Mouse (Mus musculus) heart, embryonic 14.5 days (tissue): Measurements from ENCODE around the gene Fam155a. TPM values are rescaled to one million over a fixed set of nuclear protein-coding genes. Genes with fewer than 3 reads are reported as not detected.

Source experiments
- ATAC-seq: fragments of 200-750 bp; cut with Nextera tagmentation; 2 replicates; pipeline ENCODE4 v1.8.0; 2017; ENCODE audit warnings: low read depth, moderate TSS enrichment; ENCODE audit not compliant: insufficient number of reproducible peaks, insufficient read depth, low FRiP score
- H3K27ac ChIP-seq, 2 experiments: fragments of 200-500 bp in 1 of 2; fragments of 300-500 bp in 1 of 2; sonication (generic) in 1 of 2; replicated peaks in 1 of 2; 2 replicates each; pipeline ENCODE4 v1.5.1; 2012 to 2014; ENCODE audit warnings: low read depth in 2 of 2, low read length in 2 of 2, control low read depth in 1 of 2, mild to moderate bottlenecking in 1 of 2, mixed read lengths in 1 of 2; ENCODE audit not compliant: control insufficient read depth in 1 of 2, insufficient read depth in 1 of 2
- H3K27me3 ChIP-seq: fragments of 300-500 bp; sonication (generic); 2 replicates; pipeline ENCODE4 v1.6.1; 2014; ENCODE audit warnings: mild to moderate bottlenecking, low read length, control low read depth; ENCODE audit not compliant: control insufficient read depth, insufficient read depth
- H3K36me3 ChIP-seq: fragments of 300-500 bp; sonication (generic); 2 replicates; pipeline ENCODE4 v1.6.1; 2014; ENCODE audit warnings: mild to moderate bottlenecking, control low read depth, low read length, mixed read lengths; ENCODE audit not compliant: control insufficient read depth, insufficient read depth
- H3K4me1 ChIP-seq, 2 experiments: fragments of 200-500 bp in 1 of 2; fragments of 300-500 bp in 1 of 2; sonication (generic) in 1 of 2; 2 replicates each; pipeline ENCODE4 v1.6.1; 2012 to 2014; ENCODE audit warnings: low read length in 2 of 2, control low read depth in 1 of 2, mixed read lengths in 1 of 2; ENCODE audit not compliant: control insufficient read depth in 2 of 2, insufficient read depth in 2 of 2
- H3K4me2 ChIP-seq: fragments of 300-500 bp; sonication (generic); 2 replicates; pipeline ENCODE4 v1.6.1; 2014; ENCODE audit warnings: mild to moderate bottlenecking, low read length
- H3K4me3 ChIP-seq, 2 experiments: fragments of 200-500 bp in 1 of 2; fragments of 300-500 bp in 1 of 2; sonication (generic) in 1 of 2; 2 replicates each; pipeline ENCODE4 v1.5.1; 2012 to 2014; ENCODE audit warnings: low read length in 2 of 2, mild to moderate bottlenecking in 2 of 2, control low read depth in 1 of 2, low read depth in 1 of 2, moderate library complexity in 1 of 2; ENCODE audit not compliant: control insufficient read depth in 1 of 2, insufficient read depth in 1 of 2
- H3K9ac ChIP-seq: fragments of 300-500 bp; sonication (generic); 2 replicates; pipeline ENCODE4 v1.6.1; 2014; ENCODE audit warnings: mild to moderate bottlenecking, low read length
- H3K9me3 ChIP-seq: fragments of 300-500 bp; sonication (generic); 2 replicates; pipeline ENCODE4 v1.6.1; 2016; ENCODE audit warnings: low read length, control low read depth; ENCODE audit not compliant: control insufficient read depth
- WGBS: fragments of 180-500 bp; shearing (Covaris S2); extraction: QIAGEN DNeasy Blood & Tissue Kit; methylation state at CpG from one replicate; pipeline ENCODE4 v1.1.7; 2014; 5-methylcytosine and 5-hydroxymethylcytosine counted together
- polyA plus RNA-seq: library from polyadenylated mRNA; unstranded; fragments of >200 nt; fragmentation: Nextera tagmentation; extraction: Ambion mirVana; gene quantifications from 2 replicates; pipeline ENCODE4 v1.2.1, GENCODE M21; 2014

Gene Fam155a
- polyA plus RNA-seq, 1 experiment from 2014 or later = 0.16 TPM

- WGBS = 62% methylated on average over 3 of the region's 3 CpGs
- Histone ChIP-seq H3K27ac (no peak overlapping the region), H3K4me3 (no peak overlapping the region), H3K9ac (no peak overlapping the region), H3K9me3 (no peaks in the 10 kb centered on the region), H3K4me2 (no peak overlapping the region), H3K4me1 (no peaks in the 10 kb centered on the region), H3K27me3 (no peaks in the 10 kb centered on the region), H3K36me3 (no peaks in the 10 kb centered on the region)
- no peak for ATAC-seq
Observed at GRCm38 (mm10) chr8:9596003-9596402, 175.0 kb downstream of the Fam155a start.

GRCm38 (mm10) chr8:9581836-9582235 lies 189.1 kb downstream of the Fam155a start:
- no peak overlapping the region for H3K9ac ChIP-seq
- ATAC-seq = no peak
- WGBS = 58% methylated on average over 6 of the region's 6 CpGs

GRCm38 (mm10) chr8:9580192-9580591 lies 190.8 kb downstream of the Fam155a start:
- H3K4me3 ChIP-seq = no peak overlapping the region
- H3K4me1 ChIP-seq = no peaks in the 10 kb centered on the region
- no peaks in the 10 kb centered on the region for H3K9me3 ChIP-seq
- WGBS = 28% methylated on average over 3 of the region's 3 CpGs
- ATAC-seq = no peak
- no peaks in the 10 kb centered on the region for H3K36me3 ChIP-seq
- H3K27me3 ChIP-seq = no peaks in the 10 kb centered on the region
- H3K27ac ChIP-seq = no peak overlapping the region
- H3K9ac ChIP-seq = no peak overlapping the region
- no peak overlapping the region for H3K4me2 ChIP-seq

More at GRCm38 (mm10) chr8:9581836-9582235, 189.1 kb downstream of the Fam155a start:
- H3K4me1 ChIP-seq = no peaks in the 10 kb centered on the region
- no peaks in the 10 kb centered on the region for H3K27me3 ChIP-seq
- H3K36me3 ChIP-seq = no peaks in the 10 kb centered on the region
- H3K27ac ChIP-seq = no peak overlapping the region
- H3K4me3 ChIP-seq = no peak overlapping the region
- no peak overlapping the region for H3K4me2 ChIP-seq
- no peaks in the 10 kb centered on the region for H3K9me3 ChIP-seq

- no peaks in the 10 kb centered on the region for H3K27me3 ChIP-seq
- H3K4me3 ChIP-seq = no peak overlapping the region
- no peak overlapping the region for H3K4me2 ChIP-seq
- H3K36me3 ChIP-seq = no peaks in the 10 kb centered on the region
- no peak for ATAC-seq
- no peaks in the 10 kb centered on the region for H3K9me3 ChIP-seq
- no peak overlapping the region for H3K9ac ChIP-seq
- H3K27ac ChIP-seq = no peak overlapping the region
- WGBS = 46% methylated on average over 2 of the region's 2 CpGs
- H3K4me1 ChIP-seq = no peaks in the 10 kb centered on the region
Observed at GRCm38 (mm10) chr8:9571977-9572376, 199.0 kb downstream of the Fam155a start.

GRCm38 (mm10) chr8:9569516-9570170 lies 201.3 kb downstream of the Fam155a start:
- Histone ChIP-seq H3K27me3 (no peaks in the 10 kb centered on the region), H3K4me3 (no peak overlapping the region), H3K27ac (no peak overlapping the region), H3K4me2 (no peak overlapping the region), H3K4me1 (no peaks in the 10 kb centered on the region), H3K9me3 (no peaks in the 10 kb centered on the region), H3K9ac (no peak overlapping the region), H3K36me3 (no peaks in the 10 kb centered on the region)
- no peak for ATAC-seq
- WGBS = 63% methylated on average over 4 of the region's 4 CpGs

- ATAC-seq = no peak
- 89% methylated on average over 3 of the region's 3 CpGs for WGBS
Observed at GRCm38 (mm10) chr8:9549199-9549598, 221.8 kb downstream of the Fam155a start.

GRCm38 (mm10) chr8:9547558-9547954 lies 223.4 kb downstream of the Fam155a start:
- no peak overlapping the region for H3K9ac ChIP-seq
- WGBS = 67% methylated on average over 2 of the region's 2 CpGs
- H3K4me3 ChIP-seq = no peak overlapping the region
- H3K27ac ChIP-seq = no peak overlapping the region
- no peaks in the 10 kb centered on the region for H3K9me3 ChIP-seq
- H3K4me1 ChIP-seq = no peaks in the 10 kb centered on the region
- ATAC-seq = no peak
- no peak overlapping the region for H3K4me2 ChIP-seq
- H3K27me3 ChIP-seq = no peaks in the 10 kb centered on the region
- no peaks in the 10 kb centered on the region for H3K36me3 ChIP-seq

More at GRCm38 (mm10) chr8:9549199-9549598, 221.8 kb downstream of the Fam155a start:
- no peak overlapping the region for H3K9ac ChIP-seq
- H3K4me2 ChIP-seq = no peak overlapping the region
- no peaks in the 10 kb centered on the region for H3K4me1 ChIP-seq
- H3K36me3 ChIP-seq = no peaks in the 10 kb centered on the region
- no peaks in the 10 kb centered on the region for H3K9me3 ChIP-seq
- H3K27ac ChIP-seq = no peak overlapping the region
- no peaks in the 10 kb centered on the region for H3K27me3 ChIP-seq
- H3K4me3 ChIP-seq = no peak overlapping the region
